Mouse (Mus musculus) kidney, adult 11 months (tissue): ENCODE data around the gene Ifnl2.
A peak's percentile ranks its signal among the peaks of the same experiment; 100 is the strongest.
"Not testable (repeated sequence)": the region's sequence is repeated elsewhere in the genome, so short reads cannot be mapped to it uniquely, and the experiment has no call there.

Experiments
- DNase-seq: peaks from one replicate; pipeline ENCODE4 v3.0.0; 2022

The Ifnl2 gene

DNA sequence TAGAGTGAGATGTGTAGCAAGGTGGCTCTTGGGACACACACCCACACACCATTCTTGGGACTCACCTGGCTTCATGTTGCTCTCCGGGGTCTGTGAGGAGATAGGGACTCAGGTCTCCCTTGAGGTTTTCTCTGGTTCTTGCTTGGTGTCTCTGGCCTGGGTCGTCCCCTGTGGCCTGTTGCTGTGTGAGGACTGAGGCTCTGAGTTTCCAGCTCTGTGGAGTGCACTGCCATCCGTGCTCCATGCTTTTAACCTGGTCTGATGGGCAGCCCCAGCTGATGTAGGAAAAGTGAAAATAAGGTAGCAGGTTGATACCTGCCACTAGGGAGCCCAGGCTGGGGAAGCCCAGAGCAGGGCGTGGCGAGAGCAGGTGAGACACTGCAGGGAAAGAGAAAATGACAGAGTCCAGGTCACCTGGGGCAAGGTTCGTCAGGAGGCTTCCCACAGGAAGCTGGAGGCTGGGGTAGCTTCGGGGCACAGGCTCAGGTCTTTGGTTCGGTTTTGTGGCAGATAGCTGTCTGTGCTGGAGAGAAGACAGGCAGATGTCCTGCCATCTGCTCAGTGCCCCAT, at the start of gene Ifnl2:
TSS of gene Ifnl2 (minus strand) at position 51 of the 570 bp plus-strand sequence.
- DNase-seq: not testable (repeated sequence)

DNA sequence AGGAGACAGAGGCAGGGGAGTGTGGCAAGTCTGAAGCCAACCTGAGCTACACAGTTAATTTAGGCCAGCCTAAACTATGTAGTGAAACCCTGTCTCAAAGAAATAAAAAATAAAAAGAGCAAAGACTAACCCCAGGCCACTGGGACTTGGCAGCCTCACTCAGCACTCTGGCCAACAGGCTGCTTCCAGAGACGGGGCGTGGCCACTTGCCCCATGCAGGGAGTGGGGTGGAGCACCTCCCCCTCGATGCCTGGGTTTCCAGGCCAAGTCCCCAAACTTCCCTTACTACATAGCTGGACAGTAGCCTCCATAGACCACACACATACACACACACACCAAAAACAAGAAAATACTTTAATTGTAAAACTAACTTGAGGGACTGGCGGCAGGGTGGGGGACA, 48.2 kb upstream of the Ifnl2 start:
- DNase-seq: peak; percentile 81

DNA sequence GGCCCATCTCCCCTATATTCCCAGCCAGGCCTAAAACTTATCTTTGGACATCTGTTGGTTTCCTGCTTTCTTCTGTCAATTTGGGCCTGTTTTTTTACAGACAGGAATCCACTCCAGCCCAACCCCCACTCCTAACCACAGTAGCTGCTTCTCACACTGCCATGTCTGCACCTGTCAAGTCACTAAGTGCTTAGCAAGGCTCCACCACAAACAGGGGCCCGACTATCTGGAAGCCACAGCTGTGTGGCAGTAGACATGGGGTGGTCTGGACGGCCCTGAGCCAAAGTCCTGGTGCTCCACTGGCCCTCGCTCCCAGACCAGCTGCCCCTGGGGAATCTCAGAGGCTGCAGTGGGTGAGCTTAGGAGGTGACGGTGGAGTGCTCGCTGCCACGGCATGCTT, 47.5 kb upstream of the Ifnl2 start:
- DNase-seq: no peak

DNA sequence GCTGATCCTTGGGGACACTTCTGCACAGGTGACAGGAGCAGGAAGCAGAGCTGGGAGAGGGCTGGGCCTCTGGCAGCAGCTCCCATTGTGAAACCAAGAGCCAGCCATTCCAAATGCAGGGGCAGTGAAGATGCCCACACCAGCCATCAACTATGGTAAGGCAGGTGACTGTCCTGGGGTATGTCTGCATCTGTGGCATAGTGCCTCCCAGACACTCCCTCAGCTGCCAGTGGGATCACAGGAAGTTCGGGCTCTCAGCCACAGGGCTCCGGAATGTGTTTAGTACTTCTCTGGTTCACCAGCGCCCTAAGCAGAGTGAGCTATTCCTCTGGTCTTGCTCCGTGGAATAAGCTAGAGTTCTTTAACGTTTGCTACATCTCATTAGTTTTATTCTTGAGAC, 46.8 kb upstream of the Ifnl2 start:
- no peak for DNase-seq

DNA sequence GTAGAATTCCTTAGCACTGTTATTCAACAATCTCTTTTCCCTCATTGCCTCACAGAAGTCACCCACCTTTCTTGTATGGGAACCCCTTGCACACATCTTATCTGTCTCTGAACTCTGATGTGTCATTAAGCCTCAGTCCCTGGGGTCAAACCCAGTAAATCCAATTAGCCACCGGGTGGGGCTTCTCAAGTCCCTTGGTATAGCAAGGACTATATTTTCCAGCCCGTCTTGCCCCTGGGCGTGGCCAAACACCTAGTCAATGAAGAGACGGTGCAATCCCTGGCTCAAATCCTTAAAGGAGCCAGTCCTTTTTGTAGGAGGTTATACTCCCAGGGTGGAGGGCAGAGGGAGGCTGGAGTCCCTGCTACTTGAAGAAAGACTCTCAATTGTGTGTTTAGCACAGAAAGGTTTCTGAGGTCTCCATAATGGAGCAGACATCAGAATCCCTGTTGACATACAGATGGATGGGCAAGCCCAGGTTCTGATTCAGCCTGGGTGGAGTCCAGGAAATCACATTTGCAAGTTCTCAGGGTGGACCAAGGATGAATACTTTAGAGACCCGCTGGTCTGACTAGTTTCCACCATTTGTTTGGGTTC, 45.8 kb upstream of the Ifnl2 start:
- DNase-seq: no peak

DNA sequence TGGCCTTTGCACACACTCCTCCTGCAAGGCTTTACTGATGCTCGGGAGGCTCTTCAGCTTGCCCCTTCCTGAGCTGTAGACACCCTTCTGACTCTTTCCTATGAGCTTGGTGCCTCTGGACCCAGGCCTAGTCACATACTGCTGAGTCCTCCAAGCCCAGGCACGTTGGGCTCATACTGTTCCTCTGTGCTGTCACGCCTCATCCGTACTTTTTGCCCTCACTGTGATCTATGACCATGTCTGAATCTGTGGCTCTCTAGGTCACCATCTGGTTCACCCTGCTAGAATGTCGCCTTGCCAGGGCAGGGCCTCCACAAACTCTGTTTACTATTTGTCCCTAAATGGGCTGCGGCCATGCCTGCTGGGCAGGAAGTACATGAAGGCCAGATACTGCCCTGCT, 42.8 kb upstream of the Ifnl2 start:
- DNase-seq: no peak

DNA sequence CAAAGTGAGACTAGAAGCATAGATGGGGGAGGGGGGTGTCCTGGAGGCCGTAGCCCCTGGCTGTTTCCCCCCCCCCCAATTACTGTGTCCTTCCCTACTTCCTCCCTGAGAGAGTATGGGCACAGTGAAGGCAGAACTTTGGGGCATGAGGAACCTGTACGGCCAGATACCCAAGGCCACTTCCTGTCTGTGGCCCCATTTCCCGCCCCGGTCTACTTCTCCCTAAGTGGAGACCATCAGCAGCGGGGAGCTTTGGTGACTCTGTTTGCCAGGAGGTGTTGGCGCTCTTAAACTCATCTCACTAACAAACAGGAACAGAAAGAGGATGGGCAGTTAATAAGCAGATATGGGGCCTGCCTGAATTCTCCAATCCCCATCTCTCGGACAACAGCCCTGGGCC, 37.4 kb upstream of the Ifnl2 start:
- DNase-seq: no peak

DNA sequence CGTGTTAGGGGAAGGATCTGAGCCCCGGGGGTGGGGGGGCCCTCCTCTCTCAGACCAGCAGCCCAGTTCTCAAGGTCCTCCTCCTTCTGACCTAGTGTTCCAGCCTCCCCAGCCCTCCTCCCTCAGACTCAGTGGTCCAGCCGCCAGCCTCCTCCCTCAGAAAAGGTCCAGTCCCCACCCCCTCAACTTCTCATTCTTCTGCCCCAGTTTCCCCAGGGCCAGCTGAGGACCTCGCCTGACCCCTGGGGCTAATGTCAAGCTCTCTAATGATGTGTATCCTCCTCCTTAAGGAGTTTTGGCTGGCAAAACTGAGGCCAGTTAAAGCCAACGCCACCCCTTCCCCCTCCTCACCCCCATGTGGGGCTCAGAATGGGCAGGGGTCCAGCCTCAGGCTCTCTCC, 36.9 kb upstream of the Ifnl2 start, which contains the start of gene Nccrp1:
TSS of gene Nccrp1 (minus strand) at position 101 of the 400 bp plus-strand sequence.
- DNase-seq: no peak

DNA sequence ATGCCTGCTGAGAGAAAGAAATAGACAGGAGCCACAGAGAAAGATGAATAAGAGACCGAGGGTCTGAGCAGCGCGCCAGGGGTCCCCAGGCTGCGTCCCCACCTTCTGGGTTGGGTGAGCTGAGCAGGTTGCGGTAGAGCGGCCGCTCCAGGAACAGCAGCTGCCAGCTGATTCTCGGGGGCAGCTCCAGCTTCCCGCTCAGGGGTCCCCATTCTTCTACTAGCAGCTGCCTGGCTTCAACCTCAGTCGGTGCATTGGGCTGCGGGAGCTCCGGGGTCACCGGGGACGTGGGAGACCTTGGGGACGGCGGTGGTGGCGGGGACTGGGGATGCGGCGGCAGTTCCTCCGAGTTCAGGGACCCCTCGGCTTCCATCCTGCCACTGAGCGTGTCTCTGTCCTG, 36.4 kb upstream of the Ifnl2 start:
- DNase-seq: no peak

DNA sequence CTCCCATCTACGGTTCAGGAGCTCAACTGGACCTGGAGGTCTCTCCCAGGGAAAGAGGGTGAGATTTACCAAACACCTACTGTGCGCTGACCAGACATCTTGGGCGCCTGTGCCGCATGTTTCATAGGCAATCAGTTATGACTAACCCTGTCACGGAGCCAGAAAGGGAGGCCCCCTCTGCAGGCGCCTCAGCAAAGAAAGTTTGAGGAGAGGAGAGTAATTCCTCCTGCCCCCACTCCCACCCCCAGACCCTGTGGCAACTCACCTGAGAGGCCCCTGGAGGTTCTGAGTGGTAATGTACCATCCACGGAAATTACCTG, 35.6 kb upstream of the Ifnl2 start:
- DNase-seq: no peak

DNA sequence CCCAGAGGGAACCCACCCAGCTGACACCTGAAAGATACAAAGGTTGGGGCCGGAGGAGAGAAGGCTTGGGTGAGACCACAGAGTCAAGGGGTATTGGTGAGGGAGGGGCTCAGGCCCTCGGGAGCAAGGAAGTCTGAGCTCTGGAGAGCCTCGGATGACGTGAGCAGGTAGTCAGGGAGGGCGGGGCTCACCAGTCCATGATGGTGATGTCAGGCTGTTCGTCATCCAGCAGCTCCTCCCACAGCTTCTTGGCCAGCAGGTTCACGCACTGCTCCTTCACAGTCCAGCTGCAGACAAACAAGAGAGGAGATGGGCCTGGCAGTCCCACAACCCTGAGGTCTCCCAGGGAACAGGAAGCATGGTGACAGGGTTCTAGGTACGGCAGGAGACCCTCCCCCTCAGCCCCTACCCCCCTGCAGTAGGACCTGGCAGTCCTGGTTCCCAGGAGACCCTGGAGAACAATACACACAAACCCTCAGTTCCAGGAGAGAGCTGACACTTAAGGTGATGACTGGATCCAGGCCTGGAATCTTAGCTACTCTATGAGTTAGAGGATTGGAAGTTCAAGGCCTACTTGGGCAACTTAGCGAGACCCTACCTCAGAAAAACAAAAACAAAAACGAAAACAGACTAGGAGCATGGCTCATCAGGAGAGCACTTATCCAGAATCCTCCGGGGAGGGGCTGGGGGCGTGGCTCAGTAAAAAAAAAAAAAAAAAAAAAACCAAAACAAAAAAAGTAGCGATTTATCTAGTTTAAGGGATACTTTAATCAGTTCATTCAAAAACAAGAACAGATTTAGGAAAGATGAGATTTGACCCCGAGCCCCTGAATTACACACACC, 35.0 kb upstream of the Ifnl2 start:
- peak; percentile 62 for DNase-seq

DNA sequence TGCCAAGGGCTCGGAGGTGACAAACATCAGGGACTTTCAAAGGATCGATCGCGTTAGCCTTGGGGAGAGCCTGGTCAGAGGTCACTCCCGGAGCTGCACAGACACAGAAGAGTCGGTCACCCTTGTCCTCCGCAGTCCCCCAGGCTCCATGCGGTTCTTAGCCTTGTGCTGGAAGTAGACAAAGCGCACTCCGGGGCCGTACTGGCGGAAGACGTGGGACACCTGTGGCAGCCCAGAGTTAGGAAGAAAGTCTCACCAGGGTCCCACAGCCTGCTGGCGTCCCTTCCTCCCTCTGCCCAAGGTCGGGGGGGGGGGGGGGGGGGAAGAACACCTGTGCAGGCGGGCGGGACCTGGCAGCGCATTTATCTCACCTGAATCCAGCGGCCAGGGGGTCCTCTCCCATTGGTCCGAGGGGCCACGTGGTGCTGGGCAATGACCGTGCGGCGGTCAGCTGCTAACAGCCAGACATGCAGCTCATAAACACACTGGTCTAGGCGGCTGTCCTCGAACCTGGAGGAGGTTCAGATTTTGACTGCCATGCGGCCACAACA, 33.9 kb upstream of the Ifnl2 start:
- peak; percentile 70 for DNase-seq

DNA sequence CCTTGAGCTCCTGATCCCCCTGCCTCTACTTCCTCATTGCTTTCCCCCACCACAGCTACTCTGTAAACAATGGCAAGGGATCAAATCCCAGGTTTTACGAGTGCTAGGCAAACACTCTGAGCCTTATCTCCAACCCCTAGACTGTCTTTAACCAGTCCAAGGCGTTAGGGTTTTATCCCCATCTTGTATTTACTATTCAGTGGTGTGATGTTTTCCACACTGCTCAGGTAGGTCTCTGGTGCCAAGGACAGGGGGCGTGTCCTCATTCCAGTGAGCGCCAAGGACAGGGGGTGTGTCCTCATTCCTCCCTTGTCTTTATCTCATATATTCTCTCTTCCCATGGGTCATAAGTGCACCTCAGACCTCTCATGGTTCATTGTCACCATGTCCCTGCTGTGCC, 30.3 kb upstream of the Ifnl2 start, which contains the start of gene Sycn:
TSS of gene Sycn (plus strand) at position 360 of the 400 bp plus-strand sequence.
- no peak for DNase-seq

DNA sequence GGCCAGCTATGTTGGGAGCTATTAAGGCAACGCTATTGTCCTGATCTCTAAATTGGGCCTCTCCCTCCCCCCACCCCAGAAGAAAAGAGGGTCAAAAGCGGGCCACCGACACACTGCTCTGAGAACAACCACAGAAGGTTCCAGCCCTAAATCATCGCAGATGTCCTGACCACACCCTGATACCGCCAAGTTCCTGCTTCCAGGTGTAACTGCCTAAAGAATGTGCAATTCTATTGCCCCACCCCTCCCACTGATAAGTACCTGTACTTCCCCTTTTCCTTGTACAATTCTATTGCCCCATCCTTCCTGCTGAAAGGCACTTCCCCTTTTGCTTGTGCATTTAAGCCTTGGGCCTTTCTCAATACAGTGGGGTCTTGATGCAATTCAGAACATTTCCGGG, 28.6 kb upstream of the Ifnl2 start:
- DNase-seq: not testable (repeated sequence)

DNA sequence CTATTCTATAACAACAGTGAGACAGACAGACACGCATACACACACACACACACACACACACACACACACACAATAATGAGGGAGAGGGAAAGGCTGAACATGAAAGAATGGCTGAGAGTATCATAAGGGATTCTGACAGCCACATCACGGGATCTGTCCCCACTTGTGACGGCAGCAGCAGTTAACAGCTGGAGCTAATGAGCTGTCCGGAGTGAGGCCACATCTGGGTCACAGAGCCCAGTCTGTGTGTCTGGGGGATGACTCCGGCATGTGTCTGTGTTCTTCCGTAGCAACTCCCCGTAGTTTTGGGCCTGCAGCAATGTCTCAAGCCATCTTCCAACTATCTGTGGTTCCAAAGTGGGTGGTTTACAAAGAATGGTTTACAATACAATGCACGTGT, 21.8 kb upstream of the Ifnl2 start:
- DNase-seq: no peak

DNA sequence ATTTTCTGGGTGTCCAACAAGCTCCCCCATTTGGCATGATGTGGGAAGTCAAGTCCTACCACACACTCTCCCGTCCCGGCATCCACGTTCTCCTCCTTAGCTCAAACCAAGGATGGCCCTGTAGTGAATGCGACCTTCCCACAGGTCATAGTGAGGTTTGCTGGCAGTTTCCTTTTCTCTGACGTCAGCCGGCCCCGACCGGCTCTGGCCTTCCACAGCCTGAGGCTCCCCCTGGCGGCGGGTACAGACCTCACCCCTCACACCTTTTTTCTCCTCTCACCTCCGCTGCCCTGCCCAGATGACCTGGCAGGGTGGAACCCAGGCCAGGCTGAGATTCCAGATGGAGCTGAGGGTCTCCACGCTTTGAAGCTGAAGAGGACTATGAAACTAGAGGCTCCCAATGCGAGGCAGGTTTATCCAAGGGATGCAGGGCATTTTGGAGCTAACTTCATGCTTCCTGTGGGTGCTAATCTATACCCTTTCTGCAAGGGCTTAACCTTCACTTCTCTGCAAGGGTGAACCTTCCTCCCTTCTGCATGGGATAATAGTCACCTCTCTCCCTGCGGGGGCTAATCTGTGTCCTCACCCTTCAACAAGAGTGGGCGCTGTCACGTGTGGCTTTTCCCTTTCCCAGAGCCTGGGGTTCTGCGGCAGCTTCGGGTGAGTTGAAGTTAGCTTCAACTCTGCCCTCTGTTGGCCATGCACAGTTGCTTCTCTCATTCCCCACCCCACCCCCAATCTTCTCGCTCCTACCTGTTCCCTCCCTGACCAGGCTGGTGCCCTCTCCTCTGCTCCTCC, 17.9 kb upstream of the Ifnl2 start:
- DNase-seq: peak; percentile 76

DNA sequence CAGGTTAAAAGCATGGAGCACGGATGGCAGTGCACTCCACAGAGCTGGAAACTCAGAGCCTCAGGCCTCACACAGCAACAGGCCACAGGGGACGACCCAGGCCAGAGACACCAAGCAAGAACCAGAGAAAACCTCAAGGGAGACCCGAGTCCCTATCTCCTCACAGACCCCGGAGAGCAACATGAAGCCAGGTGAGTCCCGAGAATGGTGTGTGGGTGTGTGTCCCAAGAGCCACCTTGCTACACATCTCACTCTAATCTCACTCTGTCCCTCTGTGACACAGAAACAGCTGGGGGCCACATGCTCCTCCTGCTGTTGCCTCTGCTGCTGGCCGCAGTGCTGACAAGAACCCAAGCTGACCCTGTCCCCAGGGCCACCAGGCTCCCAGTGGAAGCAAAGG, 12.3 kb upstream of the Ifnl2 start, which contains the start of gene Ifnl3:
TSS of gene Ifnl3 (plus strand) at position 301 of the 400 bp plus-strand sequence.
- DNase-seq: not testable (repeated sequence)

DNA sequence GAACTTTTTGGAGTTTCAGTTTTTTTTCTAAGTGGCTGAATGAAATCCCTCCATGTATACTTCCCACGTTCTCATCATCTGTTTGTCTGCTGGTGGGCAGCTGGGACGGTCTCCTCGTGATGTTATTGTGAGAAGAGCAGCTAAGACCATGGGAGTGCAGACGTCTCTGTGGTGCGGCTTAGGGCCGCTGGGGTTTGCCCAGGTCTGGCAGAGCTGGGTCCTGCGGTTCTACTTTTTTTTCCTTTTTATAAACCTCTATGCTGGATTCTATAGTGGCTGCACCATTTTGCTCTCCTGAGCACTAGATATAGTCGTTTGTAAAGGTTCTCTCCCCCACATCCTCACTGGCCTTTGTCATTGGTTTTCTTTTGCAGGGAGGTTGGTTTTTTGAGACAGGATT, 1.2 kb upstream of the Ifnl2 start:
- no peak for DNase-seq

DNA sequence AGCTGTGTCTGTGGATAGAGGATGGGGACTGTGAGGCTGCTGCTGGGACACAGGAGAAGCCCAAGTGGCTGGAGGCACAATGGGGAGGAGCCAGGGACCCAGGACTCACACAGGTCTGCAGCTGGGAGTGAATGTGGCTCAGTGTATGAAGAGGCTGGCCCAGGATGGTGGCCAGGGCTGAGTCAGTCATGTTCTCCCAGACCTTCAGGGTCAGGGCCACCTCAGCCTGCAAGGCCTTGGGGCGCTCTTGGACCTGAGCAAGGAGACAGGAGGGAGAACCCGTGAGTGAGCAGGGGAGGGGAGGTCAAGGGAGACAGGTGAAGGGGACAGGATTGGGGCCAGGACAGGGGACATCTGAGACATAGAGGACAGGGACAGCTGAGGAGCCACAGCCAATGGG, 1.1 kb downstream of the Ifnl2 start:
- DNase-seq: not testable (repeated sequence)

DNA sequence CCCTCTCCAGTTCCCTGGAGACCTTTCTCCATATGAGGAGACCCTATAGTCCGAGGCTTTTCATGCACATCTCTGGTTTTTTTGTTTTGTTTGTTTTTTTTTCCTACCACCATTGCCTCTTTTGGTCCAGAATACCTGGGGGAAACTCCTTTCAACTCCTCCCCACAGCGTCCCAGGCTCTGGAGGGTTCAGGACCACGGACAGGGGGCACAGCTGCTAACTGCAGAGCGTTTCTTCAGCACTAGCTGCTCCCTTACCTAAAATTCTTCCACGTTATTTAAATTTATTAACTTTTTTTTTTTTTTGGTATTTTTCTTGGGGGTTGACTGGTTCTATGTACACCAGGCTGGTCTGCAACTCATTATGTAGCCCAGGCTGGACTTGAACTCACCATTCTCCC, 4.7 kb downstream of the Ifnl2 start:
- no peak for DNase-seq

DNA sequence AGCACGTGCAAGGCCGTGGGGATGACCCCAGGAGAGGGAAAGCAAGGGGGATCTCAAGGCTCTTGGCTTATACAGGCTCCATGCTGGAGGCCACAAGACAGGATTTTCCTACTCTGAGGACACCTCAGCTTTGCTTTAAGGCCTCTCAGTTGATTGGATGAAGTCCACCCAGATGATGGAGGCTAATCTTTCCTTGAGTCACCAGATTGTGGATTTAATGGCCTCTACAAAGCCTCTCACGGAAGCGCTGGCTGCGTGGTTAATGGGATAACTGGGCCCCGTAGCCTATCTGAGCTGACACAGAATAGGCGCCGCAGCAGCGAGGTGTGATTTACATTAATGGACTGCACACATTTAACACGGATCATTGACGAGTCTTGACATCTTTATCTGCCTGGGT, 14.8 kb downstream of the Ifnl2 start:
- DNase-seq: no peak

DNA sequence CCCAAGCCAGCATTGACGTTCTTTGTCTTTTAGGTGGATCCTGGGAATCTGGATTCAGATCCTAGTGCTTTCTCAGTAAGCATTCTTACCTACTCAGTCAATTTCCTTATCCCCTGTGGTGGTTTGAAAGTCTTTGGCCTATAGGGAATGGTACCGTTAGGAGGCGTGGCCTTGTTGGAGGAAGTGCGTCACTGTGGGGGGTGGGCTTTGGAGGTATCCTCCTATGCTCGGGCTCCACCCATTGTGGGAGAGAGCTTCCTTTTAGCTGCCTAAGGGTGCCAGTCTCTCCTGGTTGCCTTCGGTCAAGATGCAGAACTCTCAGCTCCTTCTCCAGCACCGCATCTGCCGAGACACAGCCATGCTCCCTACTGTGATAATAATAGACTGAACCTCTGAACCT, 17.9 kb downstream of the Ifnl2 start:
- no peak for DNase-seq

DNA sequence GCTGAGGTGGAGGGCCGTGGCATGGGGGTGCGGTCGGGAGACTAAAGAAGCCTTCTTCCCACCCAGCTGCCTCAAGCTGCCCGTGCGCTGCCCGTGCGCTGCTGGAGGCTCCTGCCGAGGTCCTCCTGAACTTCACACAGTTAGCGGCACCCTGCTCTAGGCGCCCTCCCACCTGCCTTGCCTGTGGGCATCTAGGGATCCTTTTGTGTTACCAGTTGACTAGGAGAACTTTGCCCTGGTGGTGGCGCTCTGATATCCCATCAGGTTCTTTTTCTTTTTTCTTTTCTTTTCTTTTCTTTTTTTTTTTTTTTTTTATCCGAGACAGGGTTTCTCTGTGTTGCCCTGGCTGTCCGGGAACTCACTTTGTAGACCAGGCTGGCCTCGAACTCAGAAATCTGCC, 19.4 kb downstream of the Ifnl2 start:
- peak; percentile 7 for DNase-seq
